Mouse (Mus musculus): ENCODE results near the gene Brat1. TPM values are rescaled to one million over a fixed set of nuclear protein-coding genes. Genes with fewer than 3 reads are reported as not detected.

The Brat1 gene
- 45.4 TPM for polyA plus RNA-seq (2017; shearing (Covaris generic))

DNA sequence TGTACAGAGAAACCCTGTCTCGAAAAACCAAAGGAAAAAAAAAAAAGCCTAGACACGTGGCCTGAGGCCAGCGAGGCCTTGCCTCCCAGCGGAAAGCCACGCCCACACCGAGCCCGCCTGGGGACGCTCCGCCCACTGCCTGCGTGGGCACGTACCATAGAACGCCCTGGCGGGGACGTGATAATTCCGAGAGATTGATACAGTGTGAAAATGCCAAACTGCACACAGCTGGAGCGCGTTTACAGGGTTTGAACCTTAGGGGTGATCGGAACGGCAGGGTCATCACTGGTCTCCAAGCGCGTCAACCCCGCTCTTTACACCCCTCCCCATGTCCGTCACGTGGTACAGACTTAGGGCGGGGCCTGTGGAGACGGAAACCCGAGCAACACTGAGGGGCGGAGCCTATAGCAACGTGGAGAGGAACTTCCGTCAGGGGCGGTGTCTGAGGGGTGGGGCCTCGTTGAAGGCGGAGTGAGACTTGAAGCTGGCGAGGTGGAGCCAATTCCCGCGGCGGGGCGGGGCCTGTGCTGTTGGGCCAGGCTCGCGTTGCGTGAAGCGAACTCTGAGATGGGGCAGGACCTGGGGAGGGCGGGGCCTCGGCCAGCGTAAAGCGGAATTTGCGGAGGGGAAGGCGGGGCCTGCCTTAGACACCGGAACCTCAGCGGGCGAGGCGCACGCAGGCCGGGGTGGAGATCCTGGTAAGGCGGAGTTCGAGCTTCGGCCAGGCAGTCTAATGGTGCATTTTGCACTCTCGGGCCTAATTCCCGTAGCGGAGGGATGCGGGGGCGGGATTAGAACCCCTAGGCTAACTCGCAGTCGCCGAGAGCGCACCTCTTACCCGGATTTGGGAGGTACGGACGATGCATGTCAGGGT lies at the start of gene Brat1:
Gene Brat1, plus strand, starts transcription at position 634 of the 874 bp plus-strand sequence.

DNA sequence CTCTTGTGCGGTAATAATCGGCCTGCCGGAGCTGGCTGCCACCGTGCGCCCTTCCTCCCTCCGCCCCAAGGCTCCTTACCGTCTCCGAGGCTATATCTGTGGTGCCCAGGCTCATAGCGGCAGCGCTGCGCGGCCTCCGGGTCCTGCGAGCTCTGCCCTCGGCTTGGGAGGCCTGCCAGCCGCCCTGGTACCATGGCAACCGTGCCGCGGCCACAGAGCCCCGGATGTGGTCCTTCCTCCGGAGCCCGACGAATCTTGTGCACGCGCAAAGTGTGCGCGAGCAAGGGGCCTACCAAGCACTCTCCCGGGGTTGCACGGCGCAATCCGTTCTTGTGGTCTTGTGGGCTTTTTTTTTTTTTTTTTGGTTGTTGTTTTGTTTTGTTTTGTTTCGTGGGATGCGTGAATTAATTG lies 2.7 kb upstream of the Brat1 start, which contains the start of gene Iqce:
Gene Iqce, minus strand, starts transcription at position 276 of the 411 bp plus-strand sequence.

DNA sequence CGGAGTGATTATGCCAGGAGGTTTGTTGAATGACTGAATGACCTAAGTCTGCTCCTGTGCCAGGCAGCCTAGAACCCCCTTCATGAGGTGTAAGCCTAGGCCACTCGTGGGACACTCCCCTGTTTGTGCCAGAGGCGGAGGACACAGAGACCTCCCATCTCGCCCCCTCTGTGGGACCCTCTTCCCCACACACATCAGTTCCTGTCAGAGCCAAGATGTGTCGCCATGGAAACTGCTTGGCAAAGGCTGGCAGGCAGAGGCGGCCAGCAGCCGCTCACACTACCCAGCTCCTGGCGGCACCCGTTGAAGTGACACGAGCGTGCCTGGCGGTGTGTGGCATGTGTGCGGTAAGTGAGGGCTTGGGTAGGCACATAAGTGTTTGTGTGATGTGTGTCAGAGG lies 19.0 kb downstream of the Brat1 start, which contains the start of gene Amz1:
Gene Amz1, plus strand, starts transcription at position 306 of the 400 bp plus-strand sequence.

Other genes with a start within 250 kb of the Brat1 start
- 43.3 TPM for gene Chst12, start 199.5 kb upstream of the Brat1 start, polyA plus RNA-seq (2017; shearing (Covaris generic))
- 4.2 TPM for gene Grifin, start 139.9 kb upstream of the Brat1 start, polyA plus RNA-seq (2017; shearing (Covaris generic))
- 72.0 TPM for gene Lfng, start 97.7 kb upstream of the Brat1 start, polyA plus RNA-seq (2017; shearing (Covaris generic))
- 4.5 TPM for gene Ttyh3, start 56.0 kb upstream of the Brat1 start, polyA plus RNA-seq (2017; shearing (Covaris generic))
- gene Iqce, start 2.6 kb upstream of the Brat1 start, polyA plus RNA-seq (2017; shearing (Covaris generic)) = 41.1 TPM
- gene Amz1, start 19.1 kb downstream of the Brat1 start, polyA plus RNA-seq (2017; shearing (Covaris generic)) = 0.67 TPM
- gene Gna12, start 125.4 kb downstream of the Brat1 start, polyA plus RNA-seq (2017; shearing (Covaris generic)) = 2.0 TPM